In genomic region chr2:104205623-104206022, GRCm38 (mm10) we compare ENCODE assay signal across 22 mouse cellular contexts.
DNase-seq lines count a peak whose midpoint lies in the region; ATAC-seq and TF ChIP-seq lines count a peak whose summit lies in the region.
"Had no signal": no experiment of that assay in that cellular context is flagged by ENCODE, and none has a peak within 500 bp of the region (broad histone marks: within the 10 kb centered on the region; RNA-seq: fewer than 3 reads in every experiment).

No protein-coding gene starts in this region.

- H3K36me3 ChIP-seq in thymus, adult 2 months (ENCODE audit: control insufficient read depth, insufficient read depth, low read length): no peaks in the 10 kb centered on the region
- H3K36me3 ChIP-seq: heart, embryonic 12.5 days; hindbrain, embryonic 12.5 days; midbrain, embryonic 12.5 days had no signal

- no peaks in the 10 kb centered on the region for H3K27me3 ChIP-seq in thymus, adult 2 months (ENCODE audit: control insufficient read depth, insufficient read depth, low read length)
- H3K27me3 ChIP-seq: heart, embryonic 12.5 days; midbrain, embryonic 12.5 days; neural tube, embryonic 13.5 days had no signal

- intact Hi-C loops in left cerebral cortex, adult 2 months (cut with DNase I): no loop called here
- intact Hi-C loops in left cerebral cortex, postnatal 4 days (cut with DNase I): no loop called here

- WGBS in thymus, adult 2 months: 78% methylated on average over 8 of the region's 8 CpGs

- no peak for TF ChIP-seq POLR2A in brain, embryonic 14.5 days (IDR thresholded peaks at IDR 0.05; ENCODE audit: borderline replicate concordance, extremely low read depth, insufficient read depth, insufficient read length, poor library complexity, severe bottlenecking)
- no peak for TF ChIP-seq POLR2A in thymus, adult 2 months (IDR thresholded peaks at IDR 0.05; ENCODE audit: control insufficient read depth, extremely low read depth, insufficient read depth, low read length, poor library complexity)

- H3K4me3 ChIP-seq in left cerebral cortex, adult 2 months: no peak overlapping the region
- H3K4me3 ChIP-seq in thymus, adult 2 months (ENCODE audit: control insufficient read depth, insufficient read depth, low read length): no peak overlapping the region
- H3K4me3 ChIP-seq: heart, embryonic 12.5 days; hindbrain, embryonic 12.5 days; midbrain, embryonic 12.5 days; neural tube, embryonic 13.5 days had no signal

- peak in 1 of 2 experiments; percentile 33 for DNase-seq in left cerebral cortex, adult 2 months (ENCODE audit: extremely low spot score in 1 of 2, low spot score in 2 of 2)
- no peak for DNase-seq in left cerebral cortex, postnatal 4 days
- peak; percentile 78 for DNase-seq in brain, adult 2 months (ENCODE audit: low read depth, low spot score)
- peak; percentile 57 for DNase-seq in brain, embryonic 14.5 days (ENCODE audit: low read depth)
- peak; percentile 84 for DNase-seq in layer of hippocampus, adult 9-11 months
- DNase-seq in thymus, adult 2 months: no peak
- DNase-seq: adrenal gland, postnatal 10 days; cerebellum, adult 18-20 months; cerebellum, postnatal 25 days; embryo, embryonic 11 days; heart, postnatal 14 days; kidney, adult 8-10 months; kidney, postnatal 36 days; liver; thymus, postnatal 14 days had no signal

- ATAC-seq in activated CD4-positive, CD25-positive, alpha-beta regulatory T cell, adult 4 months: no peak
- ATAC-seq: lung, postnatal 0 days had no signal

- H3K4me1 ChIP-seq in thymus, adult 2 months (replicated peaks; ENCODE audit: control insufficient read depth, insufficient read depth, low read length): no peaks in the 10 kb centered on the region

- no peak for TF ChIP-seq CTCF in left cerebral cortex, adult 2 months (IDR thresholded peaks at IDR 0.05)
- no peak for TF ChIP-seq CTCF in brain, embryonic 14.5 days (IDR thresholded peaks at IDR 0.05; ENCODE audit: borderline replicate concordance, extremely low read depth, insufficient read depth, insufficient read length)
- no peak for TF ChIP-seq CTCF in thymus, adult 2 months (IDR thresholded peaks at IDR 0.05; ENCODE audit: borderline replicate concordance, control insufficient read depth, extremely low read depth, insufficient read depth, low read length, poor library complexity)

- peak overlapping the region; percentile 59; the same call in 1 of the 2 replicates for H3K27ac ChIP-seq in left cerebral cortex, adult 2 months
- no peak overlapping the region for H3K27ac ChIP-seq in thymus, adult 2 months (ENCODE audit: control insufficient read depth, insufficient read depth, low read length)
- H3K27ac ChIP-seq: hindbrain, embryonic 12.5 days; midbrain, embryonic 12.5 days; neural tube, embryonic 13.5 days; stomach, postnatal 0 days had no signal

Comparison
In these comparisons a context has a peak if more than half of its experiments do, and no peak if none do; other contexts are left out.
1. DNase-seq: peak in brain, adult 2 months (single experiment), brain, embryonic 14.5 days (single experiment) and layer of hippocampus, adult 9-11 months (single experiment); none in left cerebral cortex, postnatal 4 days (single experiment) and thymus, adult 2 months (single experiment).